Mouse (Mus musculus): ENCODE measurements at regions not wholly inside any gene's neighbourhood (a gene's known extent, or its start where the extent isn't known, plus 50 kb on each side); places are given as distances from the start of the nearest gene placed in this dataset.

- no peak for DNase-seq
- TF ChIP-seq CTCF (IDR thresholded peaks at IDR 0.05): no peak
- no peak overlapping the region for H3K27ac ChIP-seq
- intact Hi-C loops (cut with DNase I): no loop called here
- no peak overlapping the region for H3K4me3 ChIP-seq
Observed at GRCm38 (mm10) chr2:166332748-166333417, 177.4 kb upstream of the Sulf2 start.

- Histone ChIP-seq H3K27ac (no peak overlapping the region), H3K4me3 (no peak overlapping the region)
- no peak for TF ChIP-seq CTCF (IDR thresholded peaks at IDR 0.05)
- intact Hi-C loops (cut with DNase I): no loop called here
- no peak for DNase-seq
Observed at GRCm38 (mm10) chr2:166331192-166331591, 175.7 kb upstream of the Sulf2 start.

- Histone ChIP-seq H3K27ac (no peak overlapping the region), H3K4me3 (no peak overlapping the region)
- intact Hi-C loops (cut with DNase I): no loop called here
- DNase-seq: no peak
- no peak for TF ChIP-seq CTCF (IDR thresholded peaks at IDR 0.05)
Observed at GRCm38 (mm10) chr2:166330364-166330763, 174.9 kb upstream of the Sulf2 start.

- H3K4me3 ChIP-seq: no peak overlapping the region
- H3K27ac ChIP-seq: no peak overlapping the region
- no peak for DNase-seq
- intact Hi-C loops (cut with DNase I): no loop called here
- TF ChIP-seq CTCF (IDR thresholded peaks at IDR 0.05): no peak
Observed at GRCm38 (mm10) chr2:166329556-166330340, 174.3 kb upstream of the Sulf2 start.

GRCm38 (mm10) chr2:166326932-166327331, 171.5 kb upstream of the Sulf2 start:
- intact Hi-C loops (cut with DNase I): no loop called here

GRCm38 (mm10) chr2:166324954-166325353, 169.5 kb upstream of the Sulf2 start:
- Histone ChIP-seq H3K27ac (no peak overlapping the region), H3K4me3 (no peak overlapping the region)
- intact Hi-C loops (cut with DNase I): no loop called here
- no peak for DNase-seq
- no peak for TF ChIP-seq CTCF (IDR thresholded peaks at IDR 0.05)

More at GRCm38 (mm10) chr2:166326932-166327331, 171.5 kb upstream of the Sulf2 start:
- TF ChIP-seq CTCF (IDR thresholded peaks at IDR 0.05): no peak
- Histone ChIP-seq H3K4me3 (no peak overlapping the region), H3K27ac (no peak overlapping the region)
- DNase-seq: no peak

- TF ChIP-seq CTCF (IDR thresholded peaks at IDR 0.05): no peak
- H3K27ac ChIP-seq: no peak overlapping the region
- H3K4me3 ChIP-seq: no peak overlapping the region
- DNase-seq: no peak
- intact Hi-C loops (cut with DNase I): no loop called here
Observed at GRCm38 (mm10) chr2:166324439-166324838, 169.0 kb upstream of the Sulf2 start.

- TF ChIP-seq CTCF (IDR thresholded peaks at IDR 0.05): no peak
- Histone ChIP-seq H3K27ac (no peak overlapping the region), H3K4me3 (no peak overlapping the region)
- DNase-seq: no peak
- intact Hi-C loops (cut with DNase I): no loop called here
Observed at GRCm38 (mm10) chr2:166322668-166323043, 167.2 kb upstream of the Sulf2 start.

- Histone ChIP-seq H3K4me3 (no peak overlapping the region), H3K27ac (no peak overlapping the region)
- no peak for DNase-seq
- no peak for TF ChIP-seq CTCF (IDR thresholded peaks at IDR 0.05)
- intact Hi-C loops (cut with DNase I): no loop called here
Observed at GRCm38 (mm10) chr2:166321992-166322667, 166.7 kb upstream of the Sulf2 start.

- DNase-seq: no peak
- no peak for TF ChIP-seq CTCF (IDR thresholded peaks at IDR 0.05)
- intact Hi-C loops (cut with DNase I): no loop called here
Observed at GRCm38 (mm10) chr2:166316409-166316916, 161.0 kb upstream of the Sulf2 start.

GRCm38 (mm10) chr2:166310438-166310837, 155.0 kb upstream of the Sulf2 start:
- Histone ChIP-seq H3K27ac (no peak overlapping the region), H3K4me3 (no peak overlapping the region)
- DNase-seq: no peak
- intact Hi-C loops (cut with DNase I): no loop called here
- no peak for TF ChIP-seq CTCF (IDR thresholded peaks at IDR 0.05)

More at GRCm38 (mm10) chr2:166316409-166316916, 161.0 kb upstream of the Sulf2 start:
- H3K27ac ChIP-seq: no peak overlapping the region
- H3K4me3 ChIP-seq: no peak overlapping the region

- Histone ChIP-seq H3K4me3 (no peak overlapping the region), H3K27ac (no peak overlapping the region)
- DNase-seq: no peak
- intact Hi-C loops (cut with DNase I): no loop called here
- TF ChIP-seq CTCF (IDR thresholded peaks at IDR 0.05): no peak
Observed at GRCm38 (mm10) chr2:166309882-166310281, 154.4 kb upstream of the Sulf2 start.

GRCm38 (mm10) chr2:166307551-166307950, 152.1 kb upstream of the Sulf2 start:
- Histone ChIP-seq H3K27ac (no peak overlapping the region), H3K4me3 (no peak overlapping the region)
- TF ChIP-seq CTCF (IDR thresholded peaks at IDR 0.05): no peak
- DNase-seq: no peak
- intact Hi-C loops (cut with DNase I): no loop called here

Measured in gastrocnemius, adult 2 months (tissue).